Mouse (Mus musculus) spleen, postnatal 36 days (tissue): ENCODE data around the gene Nat9.

ENCODE experiments used
- DNase-seq, 2 experiments: peaks; one replicate each; pipeline ENCODE4 v3.0.0; 2022; ENCODE audit warnings: low spot score in 2 of 2, mixed read lengths in 1 of 2

Nat9 gene

DNA sequence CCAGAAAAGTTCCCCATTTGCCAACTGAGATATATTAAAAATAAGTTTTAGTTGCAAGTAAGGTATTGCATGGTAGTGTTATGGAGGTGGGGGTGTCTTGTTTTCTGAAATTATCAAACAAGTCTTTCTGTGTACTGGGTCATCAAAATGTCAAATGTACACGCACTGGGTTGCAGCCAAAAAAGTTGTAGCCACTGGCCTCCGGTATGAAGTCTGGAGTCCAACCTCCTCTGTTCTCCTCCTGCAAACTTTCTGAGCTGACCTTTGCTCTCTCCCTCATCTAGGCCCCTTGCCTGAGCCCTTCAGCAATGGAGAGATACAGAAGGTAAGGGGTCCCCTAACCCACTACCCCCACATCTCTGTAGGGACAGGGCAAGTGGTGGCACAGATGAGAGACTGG, 8.9 kb downstream of the Nat9 start:
- DNase-seq: no peak

DNA sequence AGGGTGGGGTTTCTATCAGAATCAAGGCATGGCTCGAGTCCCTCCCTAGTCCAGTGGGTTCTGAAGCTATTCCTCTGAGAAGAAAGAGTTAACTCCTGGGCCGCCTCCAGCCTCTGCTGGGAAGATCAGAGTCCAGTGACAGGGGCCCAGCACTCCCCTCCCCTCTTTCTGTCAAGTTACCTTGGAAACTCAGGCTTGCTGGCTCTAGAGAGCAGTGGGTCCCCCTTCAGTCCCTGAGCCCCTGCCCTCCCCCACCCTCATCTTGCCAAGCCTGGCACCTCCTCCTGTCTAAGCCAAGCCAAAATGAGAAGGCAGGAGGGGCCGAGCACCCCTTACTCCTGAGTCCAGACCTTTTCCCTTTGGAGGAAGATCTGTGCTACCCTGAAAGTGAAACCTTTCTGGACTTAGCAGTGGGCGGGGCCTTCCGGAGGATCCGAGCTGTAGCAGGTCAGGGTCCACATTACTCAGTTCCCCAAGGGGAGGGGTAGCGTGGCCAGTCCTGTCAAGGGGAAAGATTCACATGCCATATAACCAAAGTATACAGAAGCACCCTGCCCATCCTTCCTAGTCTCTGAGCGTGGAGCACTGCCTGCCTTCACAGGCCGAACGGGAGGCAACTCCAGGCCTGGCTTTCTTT, 10.0 kb downstream of the Nat9 start:
- DNase-seq: no peak

DNA sequence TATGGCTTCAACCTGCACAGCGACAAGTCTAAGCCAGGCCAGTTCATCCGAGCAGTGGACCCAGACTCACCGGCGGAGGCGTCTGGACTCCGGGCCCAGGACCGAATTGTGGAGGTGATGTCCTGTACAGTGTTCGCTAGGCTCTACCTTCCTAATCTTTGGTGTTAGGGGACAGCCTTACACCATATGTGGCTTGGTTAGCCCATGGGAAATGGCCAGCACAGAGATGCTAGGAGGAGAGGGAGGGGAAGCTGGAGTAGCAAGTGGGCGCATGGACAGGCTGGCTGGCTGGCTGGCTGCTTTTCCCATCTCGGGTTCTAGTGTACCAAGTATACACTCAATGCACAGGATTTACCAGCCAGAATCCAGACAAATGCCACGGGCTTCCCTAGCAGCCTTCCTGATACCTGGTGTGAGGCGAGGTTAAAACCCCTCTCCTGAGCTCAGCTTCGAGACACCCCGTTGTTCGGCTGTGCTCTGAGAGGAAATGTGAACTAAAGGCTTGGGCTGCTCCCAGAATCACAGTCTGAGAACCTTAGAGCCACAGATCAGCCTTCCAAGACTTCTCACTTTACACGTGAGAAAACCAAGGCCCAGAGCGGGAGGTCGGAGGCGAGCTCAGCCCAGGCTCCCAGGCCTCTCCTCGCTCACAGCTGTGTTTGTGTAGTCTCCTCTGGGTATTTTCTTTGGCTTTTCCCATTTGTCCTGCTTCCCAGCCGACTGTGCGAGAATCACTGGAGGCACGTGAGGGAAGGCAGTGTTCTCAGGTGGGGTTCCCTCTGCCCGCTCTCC, 11.1 kb downstream of the Nat9 start:
- no peak for DNase-seq

DNA sequence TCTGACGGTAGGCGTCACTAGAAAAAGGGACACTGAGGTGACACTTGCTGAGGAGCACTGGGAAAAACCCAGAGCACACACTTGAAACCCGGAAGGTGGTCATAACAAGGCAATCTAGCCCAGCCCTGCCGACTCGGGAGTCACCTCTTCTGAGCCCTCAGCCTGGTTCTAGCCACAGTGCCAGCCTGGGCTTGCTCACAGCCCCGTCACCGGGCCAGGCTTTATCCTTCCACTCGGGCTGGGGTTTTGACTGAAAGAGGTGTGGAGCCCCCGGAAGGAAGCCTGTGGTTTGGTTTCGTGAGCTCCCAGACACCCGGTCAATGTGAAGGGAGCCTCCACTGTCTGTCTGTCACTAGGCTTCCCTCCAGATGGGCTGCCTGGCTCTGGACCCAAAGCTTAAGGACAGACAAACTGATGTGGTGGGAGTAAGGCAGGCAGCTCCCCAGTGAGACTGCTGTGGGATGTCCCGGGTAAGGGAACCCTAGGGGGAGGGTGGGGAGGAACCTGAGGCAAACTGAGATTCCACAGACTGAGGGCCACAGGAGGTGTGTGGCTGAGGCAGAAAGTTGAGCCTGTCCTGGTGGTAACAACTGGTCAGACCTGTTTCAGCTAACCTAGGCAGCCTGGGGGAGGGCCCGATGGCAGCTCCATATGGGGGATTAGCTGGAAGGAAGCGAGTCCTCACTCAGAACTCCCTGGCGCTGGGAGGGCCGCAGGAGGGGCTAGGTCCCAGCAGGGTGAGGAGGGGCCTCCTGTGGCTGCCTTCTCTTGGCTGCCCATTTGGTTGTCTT, 13.9 kb downstream of the Nat9 start:
- peak in 1 of 2 experiments; percentile 43 for DNase-seq

DNA sequence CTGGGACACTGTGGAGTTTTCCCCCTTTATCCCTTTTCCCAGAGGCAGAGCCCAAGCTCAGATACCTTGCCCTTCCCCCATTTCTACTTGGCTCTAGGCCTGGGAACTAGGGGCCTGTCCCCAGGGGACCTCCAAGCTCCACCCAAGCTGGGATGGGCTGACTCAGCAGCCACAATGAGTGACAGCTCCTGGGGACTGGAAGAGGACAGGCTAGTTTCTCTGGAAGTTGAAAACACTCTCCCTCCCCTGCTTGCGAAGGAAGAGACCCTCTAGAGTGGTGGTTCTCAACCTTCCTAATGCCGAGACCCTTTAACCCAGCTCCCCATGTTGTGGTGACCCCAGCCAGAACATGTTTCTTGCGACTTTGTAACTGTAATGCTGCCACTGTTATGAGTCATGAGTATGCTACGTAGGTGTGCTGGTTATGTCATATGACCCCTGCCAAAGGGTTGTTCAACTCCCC, 14.8 kb downstream of the Nat9 start:
- DNase-seq: no peak

DNA sequence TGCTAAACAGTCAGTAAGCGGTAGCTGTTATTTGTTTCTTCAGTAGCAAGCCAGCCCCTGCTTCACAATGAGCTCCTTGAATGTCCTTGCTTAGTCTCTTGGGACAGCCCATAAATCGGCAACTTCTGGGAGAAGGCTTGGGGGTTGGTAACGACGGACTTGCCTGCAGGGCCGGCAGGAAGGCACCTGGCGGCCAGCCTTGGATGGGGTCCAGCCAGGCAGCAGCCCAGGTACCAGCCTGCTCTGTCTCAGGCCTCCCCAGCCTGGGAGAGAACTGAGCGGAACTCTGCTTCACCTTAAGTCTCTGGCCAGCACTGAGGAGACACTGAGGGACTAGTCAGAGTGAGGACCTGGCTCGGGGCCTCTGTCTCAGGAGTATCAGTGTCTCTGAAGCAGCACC, 16.5 kb downstream of the Nat9 start:
- DNase-seq: no peak

DNA sequence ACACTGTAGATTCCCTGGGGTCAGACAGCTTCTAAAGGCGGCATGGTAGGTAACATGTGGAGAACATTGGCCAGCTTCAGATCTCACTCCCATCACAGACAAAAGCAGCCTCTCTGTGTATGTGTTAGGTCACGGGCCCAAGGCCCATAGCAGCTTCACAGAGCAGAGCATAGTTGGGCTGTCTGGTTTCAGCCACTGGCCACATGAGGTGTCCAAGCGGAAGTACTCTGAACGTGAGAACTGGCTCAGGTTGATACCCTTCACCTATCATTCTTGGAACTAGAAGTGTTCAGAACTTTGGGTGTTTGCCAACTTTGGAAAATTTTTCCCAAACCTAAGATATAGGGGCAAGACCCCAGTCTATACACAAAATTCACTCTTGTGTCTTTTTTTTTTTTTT, 18.2 kb downstream of the Nat9 start:
- DNase-seq: no peak

DNA sequence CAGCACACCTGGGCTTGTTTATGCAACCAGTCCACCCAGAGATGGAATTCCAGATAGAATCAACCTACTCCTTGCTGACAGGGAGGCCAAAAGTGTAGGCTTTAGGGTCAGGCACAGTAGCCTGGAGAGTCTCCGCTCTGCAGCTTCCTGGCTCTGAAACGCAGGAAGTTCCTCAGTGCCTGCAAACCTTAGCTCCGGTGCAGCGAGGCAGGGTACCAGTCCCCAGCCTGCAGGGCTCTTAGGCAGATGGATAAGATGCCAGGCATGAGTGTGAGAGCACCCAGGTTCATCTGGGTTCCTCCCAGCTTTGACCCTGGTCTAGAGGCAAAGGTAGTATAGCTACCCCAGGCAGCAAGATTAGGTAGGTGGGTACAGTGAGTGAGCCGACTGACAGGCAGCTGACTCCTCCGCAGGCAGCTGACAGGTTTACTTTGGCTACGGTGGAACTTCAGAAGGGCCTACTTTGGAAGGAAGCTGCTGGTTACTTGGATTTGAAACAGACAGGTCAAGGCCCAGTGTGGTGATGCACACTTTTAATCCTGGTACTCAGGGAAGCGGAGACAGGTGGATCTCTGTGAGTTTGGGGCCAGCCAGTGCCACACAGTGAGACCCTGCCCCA, 19.9 kb downstream of the Nat9 start:
- no peak for DNase-seq

DNA sequence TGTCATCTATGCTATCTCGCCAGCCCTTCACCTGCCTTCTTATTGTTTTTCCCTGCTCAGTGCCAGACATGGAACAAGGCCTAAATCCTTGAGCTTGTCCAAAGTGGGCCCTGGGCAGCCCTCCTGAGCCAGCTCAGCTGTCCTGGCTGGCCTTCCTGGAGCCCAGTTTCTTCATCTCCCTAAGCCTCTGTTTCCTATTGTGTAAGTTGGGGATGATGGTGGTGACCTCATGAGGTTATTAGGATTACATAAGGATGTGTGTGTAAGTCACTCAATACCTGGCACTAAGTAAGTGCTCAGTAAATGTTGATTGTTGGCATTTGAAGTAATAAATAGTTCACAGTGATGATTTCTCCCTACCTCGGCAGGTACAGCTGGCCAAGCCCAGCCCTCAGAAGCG, 20.9 kb downstream of the Nat9 start:
- DNase-seq: no peak

DNA sequence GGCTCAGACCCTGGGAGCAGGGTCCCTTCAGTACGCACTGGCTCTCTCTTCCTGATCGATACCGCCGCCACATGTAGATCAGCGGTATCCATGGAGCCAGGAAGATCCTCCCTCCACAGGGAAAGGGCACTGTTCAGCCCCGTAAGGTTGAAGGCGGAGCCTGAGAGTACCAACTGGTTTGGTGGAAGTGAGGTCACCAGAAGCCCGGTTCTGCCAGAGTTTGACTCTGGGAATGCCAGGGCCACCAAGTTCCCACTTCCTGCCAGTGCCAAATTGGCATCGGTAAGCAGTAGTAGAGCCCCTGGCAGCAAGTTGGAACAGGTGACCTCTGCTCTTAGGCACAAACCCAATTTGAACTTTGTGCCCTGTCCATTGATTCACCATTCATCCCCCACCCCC, 22.7 kb downstream of the Nat9 start:
- DNase-seq: no peak

DNA sequence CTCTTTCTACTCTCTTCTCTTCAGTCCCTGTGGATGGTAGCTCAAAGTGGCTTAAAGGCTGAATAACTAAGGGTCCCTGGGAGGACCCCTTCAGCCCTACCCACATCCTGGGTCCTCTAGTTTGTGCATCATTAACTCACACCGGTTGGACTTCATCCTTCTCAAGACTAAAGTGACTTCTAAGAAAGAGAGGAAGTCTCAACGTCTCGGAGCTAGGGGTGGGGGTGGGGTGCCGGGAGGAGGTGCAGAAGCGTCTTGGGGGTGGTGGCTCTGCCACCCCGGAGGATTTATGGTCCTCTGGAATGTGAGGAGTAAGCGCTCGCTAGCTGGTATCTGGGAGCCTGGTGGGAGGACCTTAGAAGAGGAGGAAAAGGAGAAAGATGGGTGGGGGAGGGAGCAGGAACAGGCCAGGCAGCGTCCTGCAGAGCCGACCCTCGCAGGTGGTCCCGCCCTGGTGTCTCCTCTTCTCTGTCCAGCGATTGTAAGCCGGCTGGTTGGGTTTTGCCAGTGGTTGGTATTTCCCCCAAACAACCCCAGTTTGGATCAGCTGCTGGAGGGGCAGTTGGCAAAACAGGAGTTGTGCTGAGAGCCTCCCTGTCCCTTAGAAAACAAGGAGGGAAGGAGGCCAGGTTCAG, 23.2 kb downstream of the Nat9 start:
- DNase-seq: no peak

DNA sequence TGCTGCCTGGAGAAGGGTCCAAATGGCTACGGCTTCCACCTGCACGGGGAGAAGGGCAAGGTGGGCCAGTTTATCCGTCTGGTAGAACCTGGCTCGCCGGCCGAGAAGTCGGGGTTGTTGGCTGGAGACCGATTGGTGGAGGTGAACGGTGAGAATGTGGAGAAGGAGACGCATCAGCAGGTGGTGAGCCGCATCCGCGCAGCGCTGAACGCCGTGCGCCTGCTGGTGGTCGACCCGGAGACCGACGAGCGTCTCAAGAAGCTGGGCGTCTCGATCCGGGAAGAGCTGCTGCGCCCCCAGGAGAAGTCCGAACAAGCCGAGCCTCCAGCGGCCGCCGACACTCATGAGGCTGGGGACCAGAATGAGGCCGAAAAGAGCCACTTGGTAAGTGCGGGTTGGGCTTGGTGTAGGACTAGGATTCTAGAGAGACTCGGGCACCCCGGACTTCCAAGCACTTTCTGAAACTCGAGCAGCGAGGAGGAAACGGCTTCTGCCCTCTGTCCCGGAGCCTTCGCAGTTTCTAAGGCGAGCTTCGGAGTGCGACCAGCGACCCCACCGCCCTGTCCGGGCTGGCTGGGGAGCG, 24.0 kb downstream of the Nat9 start:
- DNase-seq: peak; percentile 57 to 61

DNA sequence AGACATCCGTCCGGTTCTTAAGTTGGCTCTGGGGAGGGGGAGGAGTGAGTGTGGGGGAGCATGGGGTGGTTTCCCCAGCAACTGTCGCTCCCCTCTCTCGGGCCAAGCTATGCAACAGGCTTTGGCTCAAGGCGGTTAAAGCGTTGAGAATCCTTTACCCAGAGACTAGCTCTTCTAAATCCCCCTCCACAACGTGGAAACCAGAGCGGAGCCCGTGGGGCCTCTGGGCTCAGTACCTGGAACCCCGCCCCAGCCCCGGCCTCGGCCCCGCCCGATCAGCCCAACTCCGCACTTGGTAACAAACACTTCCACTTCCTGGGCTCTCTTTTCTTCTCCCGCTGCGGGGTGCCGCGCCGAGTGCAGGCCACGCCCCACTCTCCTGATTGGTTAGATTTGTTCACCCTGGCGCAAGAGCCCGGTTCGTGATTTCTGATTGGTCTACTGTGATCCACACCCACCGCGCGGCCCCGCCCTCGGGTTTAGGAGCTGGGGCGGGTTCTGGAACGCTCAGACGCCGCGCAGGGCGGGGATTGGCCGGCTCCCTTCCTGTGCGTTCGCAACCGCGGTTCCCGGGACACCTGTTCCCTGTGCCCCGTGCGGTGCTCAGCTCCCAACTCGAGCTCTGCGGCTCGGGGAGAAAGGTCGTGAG, 24.7 kb downstream of the Nat9 start, which contains the start of gene Slc9a3r1:
Slc9a3r1 (plus strand) TSS at position 510 of the 649 bp plus-strand sequence.
- DNase-seq: peak; percentile 99 to 100

DNA sequence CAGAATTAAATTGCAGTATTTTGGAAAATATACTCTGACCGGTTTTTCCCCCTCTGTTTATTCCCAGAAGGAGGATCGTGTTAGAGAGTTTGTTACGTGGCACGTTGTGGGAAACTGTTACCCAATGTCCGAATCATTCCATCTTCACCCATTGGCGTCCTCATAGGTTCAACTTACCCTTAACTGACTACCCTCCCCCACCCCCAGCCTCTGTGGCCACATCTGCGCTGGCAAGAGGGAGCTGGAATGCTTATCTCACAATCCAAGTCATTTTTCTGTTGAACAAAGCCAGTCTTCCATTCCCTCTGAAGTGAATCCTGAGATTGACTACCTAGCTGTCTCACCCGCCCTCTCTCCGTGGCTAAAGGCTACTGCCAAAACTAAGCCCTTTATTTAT, 25.5 kb downstream of the Nat9 start:
- no peak for DNase-seq

DNA sequence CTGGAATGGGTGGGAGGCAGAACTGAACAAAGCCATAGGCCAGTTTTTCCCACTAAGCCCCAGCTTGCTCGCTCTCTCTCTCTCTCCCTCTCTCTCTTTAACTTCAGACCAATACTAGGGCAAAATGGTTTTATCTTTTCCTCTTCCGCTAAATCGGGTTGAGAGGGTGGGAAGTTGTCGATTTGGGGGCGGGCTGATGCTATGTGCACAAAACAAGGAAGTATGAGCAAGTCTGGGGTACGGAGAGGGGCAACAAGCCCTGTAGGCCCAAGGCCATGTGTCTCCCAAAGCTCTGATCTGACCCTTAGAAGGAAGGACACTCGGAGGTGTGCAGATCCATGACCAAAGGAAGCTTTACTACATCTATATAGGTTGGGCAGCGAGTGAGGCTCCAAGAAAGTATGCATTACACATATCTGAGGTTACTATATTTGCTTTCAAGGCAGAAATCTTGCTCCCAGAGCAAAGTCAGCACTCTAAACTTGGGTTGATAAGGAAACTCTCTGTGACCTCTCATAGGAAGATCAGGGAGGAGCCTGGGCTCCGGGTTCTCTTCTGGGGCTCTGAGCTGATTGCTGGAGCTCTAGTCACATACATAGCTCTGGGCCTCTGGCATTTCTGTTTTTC, 26.0 kb downstream of the Nat9 start:
- peak; percentile 68 to 77 for DNase-seq

DNA sequence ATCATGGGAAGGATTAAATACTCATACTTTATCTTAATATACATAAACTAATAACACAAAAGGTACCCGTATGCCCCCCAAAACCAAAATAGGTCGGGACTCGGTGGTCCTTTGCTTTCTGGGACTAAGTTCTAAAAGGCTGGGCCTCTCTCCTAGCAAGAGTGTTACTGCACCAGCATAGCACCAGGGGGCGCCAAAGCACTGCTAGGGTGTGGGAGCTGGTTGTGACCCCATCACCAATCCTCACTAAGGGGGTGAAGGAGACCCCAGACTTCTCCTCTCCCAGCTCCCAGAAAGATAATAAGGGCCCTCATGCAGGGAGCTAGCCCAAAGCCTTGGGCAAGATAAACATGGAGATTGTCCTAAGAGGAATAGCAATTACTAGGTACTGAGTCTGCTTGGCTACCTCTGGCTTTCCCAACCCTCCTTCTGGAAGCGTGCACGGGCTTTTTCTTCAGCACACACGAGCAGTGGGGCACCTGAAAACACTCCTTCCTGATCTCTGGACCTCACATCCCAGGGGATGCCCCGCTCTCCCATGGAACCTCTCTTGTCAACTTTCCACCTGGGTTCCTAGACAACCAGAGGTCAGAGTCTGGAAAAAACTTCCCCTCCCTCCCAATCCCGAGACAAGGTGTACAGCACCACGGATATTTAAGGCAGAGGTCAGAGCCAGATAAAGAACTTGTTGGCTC, 26.6 kb downstream of the Nat9 start:
- DNase-seq: peak; percentile 72 to 82

DNA sequence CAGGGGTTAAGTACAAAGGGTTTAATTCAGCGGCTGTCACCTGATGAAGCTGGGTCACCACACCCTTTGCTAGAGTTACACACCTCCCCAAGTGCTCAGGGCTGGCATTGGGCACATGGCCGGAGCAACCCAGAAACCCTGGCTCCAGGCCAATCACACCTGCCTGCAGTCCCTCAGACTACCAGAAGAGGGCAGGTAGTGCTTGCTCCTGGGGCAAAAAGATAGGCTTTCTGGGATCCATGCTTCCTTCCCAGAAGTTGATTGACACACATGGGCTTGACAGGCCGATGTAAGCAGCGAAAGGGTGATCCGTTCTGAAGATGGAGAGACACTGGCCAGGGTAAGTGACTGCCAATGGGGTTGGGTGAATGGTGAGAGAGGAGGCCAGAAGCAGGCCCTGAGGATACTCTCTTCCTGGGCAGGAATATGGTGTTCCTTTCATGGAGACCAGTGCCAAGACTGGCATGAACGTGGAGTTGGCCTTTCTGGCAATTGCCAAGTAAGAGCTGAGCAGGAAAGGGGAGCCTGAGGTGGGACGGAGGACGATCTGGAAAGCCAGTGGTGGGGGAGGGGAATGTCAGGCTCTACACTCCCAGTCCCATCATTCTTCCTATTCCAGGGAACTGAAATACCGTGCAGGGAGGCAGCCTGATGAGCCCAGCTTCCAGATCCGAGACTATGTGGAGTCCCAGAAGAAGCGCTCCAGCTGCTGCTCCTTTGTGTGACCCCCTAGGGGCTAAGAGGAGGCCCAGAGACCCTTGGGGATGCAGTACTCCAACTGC, 27.5 kb downstream of the Nat9 start:
- peak; percentile 62 for DNase-seq

DNA sequence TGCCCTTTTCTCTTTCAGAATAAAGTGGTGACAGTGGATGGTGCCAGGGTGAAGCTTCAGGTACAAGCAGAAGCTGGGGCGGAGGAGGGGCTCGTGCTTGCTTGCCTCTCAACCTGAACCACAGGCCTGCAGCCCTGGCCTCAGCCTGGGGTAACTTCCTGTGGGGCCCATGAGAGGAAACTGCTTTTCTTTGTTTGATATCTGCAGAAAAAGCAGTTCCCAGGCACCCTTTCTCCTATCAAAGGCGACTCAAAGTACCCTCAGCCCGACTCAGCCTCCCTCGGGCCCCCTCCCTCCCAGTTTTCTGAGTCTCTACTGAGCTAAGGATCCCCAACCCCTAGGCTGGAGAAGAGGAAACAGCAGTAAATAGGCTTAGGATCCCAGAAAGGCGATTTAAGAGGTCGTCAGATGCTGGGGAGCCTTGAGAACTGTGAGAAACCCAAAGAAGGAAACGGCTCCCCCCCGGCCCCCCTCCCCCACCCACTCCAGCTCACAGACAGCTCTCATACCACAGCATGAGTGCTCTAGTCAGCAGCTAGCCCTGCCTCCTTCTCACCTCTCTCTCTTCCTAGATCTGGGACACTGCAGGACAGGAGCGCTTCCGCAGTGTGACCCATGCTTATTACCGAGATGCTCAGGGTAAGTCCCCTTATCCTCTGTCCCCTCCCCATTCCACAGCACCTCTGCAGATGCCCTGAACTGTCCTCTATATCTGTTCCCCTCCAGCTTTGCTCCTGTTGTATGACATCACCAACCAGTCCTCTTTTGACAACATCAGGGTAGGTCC, 29.5 kb downstream of the Nat9 start:
- DNase-seq: peak; percentile 82 to 83
